Mouse (Mus musculus): ENCODE measurements around the gene Zic2. TPM values are rescaled to one million over a fixed set of nuclear protein-coding genes. Genes with fewer than 3 reads are reported as not detected.

The Zic2 gene
- polyA plus RNA-seq, 1 experiment from 2014 or later, result not detected

DNA sequence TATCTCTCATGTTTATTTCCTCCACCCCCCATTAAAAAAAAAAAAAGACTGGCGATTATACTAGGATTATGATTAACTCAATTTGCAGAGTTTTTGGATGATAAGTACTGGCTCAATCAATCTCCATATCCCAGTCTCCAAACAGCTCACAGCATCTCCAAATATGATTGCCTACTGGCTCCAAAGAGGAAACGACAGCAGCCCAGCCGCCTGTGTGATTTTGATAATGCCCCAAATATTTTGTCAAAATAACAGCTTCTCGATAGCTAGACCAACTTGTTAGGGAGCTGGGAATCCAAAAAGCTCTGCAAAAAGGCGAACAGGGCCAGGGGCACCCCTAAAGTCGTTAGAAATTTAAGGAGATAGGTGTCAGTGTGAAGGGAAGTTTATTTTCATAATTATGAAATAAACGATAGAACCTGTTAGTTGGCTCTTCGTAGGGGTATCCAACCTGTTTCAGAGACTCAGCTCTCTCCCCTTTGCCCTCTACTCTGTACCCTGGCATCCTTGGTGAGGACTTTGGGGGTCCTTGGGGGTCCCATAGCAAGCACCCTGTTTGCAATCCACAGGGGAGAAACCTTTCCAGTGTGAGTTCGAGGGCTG is 2.8 kb downstream of the Zic2 start:
- Histone ChIP-seq H3K4me3 (ENCODE audit: low read depth, low read length) (no peak overlapping the region), H3K4me2 (replicated peaks; ENCODE audit: low read depth, low read length) (no peak overlapping the region), H3K27ac (ENCODE audit: low read length) (no peak overlapping the region), H3K9ac (replicated peaks; ENCODE audit: low read depth, low read length) (no peak overlapping the region), H3K4me1 (ENCODE audit: control insufficient read depth, insufficient read depth, low read length) (peaks cover 16% of the 10 kb centered on the region), H3K36me3 (ENCODE audit: control insufficient read depth, insufficient read depth, low read length) (no peaks in the 10 kb centered on the region), H3K27me3 (ENCODE audit: control insufficient read depth, insufficient read depth, low read length) (peaks cover 72% of the 10 kb centered on the region), H3K9me3 (ENCODE audit: control insufficient read depth, low read depth, low read length) (no peaks in the 10 kb centered on the region)
- WGBS, result 4% methylated on average over 9 of the region's 9 CpGs
- no peak for ATAC-seq (ENCODE audit: insufficient number of reproducible peaks, insufficient read depth, low FRiP score, low read depth)

- no peak for ATAC-seq (ENCODE audit: insufficient number of reproducible peaks, insufficient read depth, low FRiP score, low read depth)
- no peak overlapping the region for H3K27ac ChIP-seq (ENCODE audit: low read length)
- H3K4me2 ChIP-seq (replicated peaks; ENCODE audit: low read depth, low read length), result no peak overlapping the region
- under 1% methylated on average over 22 of the region's 22 CpGs for WGBS
- peaks cover 72% of the 10 kb centered on the region for H3K27me3 ChIP-seq (ENCODE audit: control insufficient read depth, insufficient read depth, low read length)
- peaks cover 16% of the 10 kb centered on the region for H3K4me1 ChIP-seq (ENCODE audit: control insufficient read depth, insufficient read depth, low read length)
- no peaks in the 10 kb centered on the region for H3K9me3 ChIP-seq (ENCODE audit: control insufficient read depth, low read depth, low read length)
- no peak overlapping the region for H3K9ac ChIP-seq (replicated peaks; ENCODE audit: low read depth, low read length)
- no peaks in the 10 kb centered on the region for H3K36me3 ChIP-seq (ENCODE audit: control insufficient read depth, insufficient read depth, low read length)
- H3K4me3 ChIP-seq (ENCODE audit: low read depth, low read length), result no peak overlapping the region
Observed at GRCm38 (mm10) chr14:122478574-122479011, 3.4 kb downstream of the Zic2 start.

DNA sequence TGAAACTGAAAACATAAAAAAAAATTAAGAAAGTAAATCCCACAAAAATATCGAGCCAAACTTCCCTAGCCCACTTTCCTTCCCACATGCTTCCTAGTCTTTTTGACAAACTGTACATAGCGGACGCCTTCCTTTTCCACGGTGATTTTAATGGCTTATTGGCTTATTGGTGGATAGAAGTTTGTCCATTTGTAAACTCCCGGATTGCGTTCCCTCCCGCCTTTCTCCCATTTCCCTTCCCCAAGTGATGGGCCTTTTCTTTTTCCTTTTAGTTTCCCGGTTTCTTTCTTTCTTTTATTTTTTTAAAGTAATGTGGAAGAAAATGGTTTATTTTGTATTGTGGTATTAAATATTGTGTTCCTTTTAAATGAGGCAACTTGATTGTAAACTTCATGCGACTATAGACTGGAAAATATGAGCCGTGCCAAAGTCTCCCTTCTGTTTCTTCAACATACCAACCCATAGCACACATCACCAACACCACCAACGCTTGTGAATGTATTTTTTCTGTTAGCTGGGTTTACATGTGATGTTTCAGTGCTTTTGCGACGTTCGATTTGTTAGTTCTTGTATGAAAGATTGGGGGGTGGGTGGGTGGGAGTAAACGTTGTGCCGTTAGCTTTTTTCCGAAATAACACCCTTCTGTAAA is 4.3 kb downstream of the Zic2 start:
- ATAC-seq (ENCODE audit: insufficient number of reproducible peaks, insufficient read depth, low FRiP score, low read depth), result no peak
- H3K27me3 ChIP-seq (ENCODE audit: control insufficient read depth, insufficient read depth, low read length), result peaks cover 76% of the 10 kb centered on the region
- H3K9me3 ChIP-seq (ENCODE audit: control insufficient read depth, low read depth, low read length), result no peaks in the 10 kb centered on the region
- H3K36me3 ChIP-seq (ENCODE audit: control insufficient read depth, insufficient read depth, low read length), result no peaks in the 10 kb centered on the region
- no peak overlapping the region for H3K27ac ChIP-seq (ENCODE audit: low read length)
- H3K4me1 ChIP-seq (ENCODE audit: control insufficient read depth, insufficient read depth, low read length), result peaks cover 15% of the 10 kb centered on the region
- H3K4me2 ChIP-seq (replicated peaks; ENCODE audit: low read depth, low read length), result no peak overlapping the region
- no peak overlapping the region for H3K4me3 ChIP-seq (ENCODE audit: low read depth, low read length)
- WGBS, result 22% methylated on average over 17 of the region's 17 CpGs
- H3K9ac ChIP-seq (replicated peaks; ENCODE audit: low read depth, low read length), result no peak overlapping the region

GRCm38 (mm10) chr14:122480355-122480754 is 5.1 kb downstream of the Zic2 start:
- no peak overlapping the region for H3K9ac ChIP-seq (replicated peaks; ENCODE audit: low read depth, low read length)
- no peak overlapping the region for H3K4me3 ChIP-seq (ENCODE audit: low read depth, low read length)
- no peak overlapping the region for H3K27ac ChIP-seq (ENCODE audit: low read length)
- H3K4me2 ChIP-seq (replicated peaks; ENCODE audit: low read depth, low read length), result no peak overlapping the region
- no peak for ATAC-seq (ENCODE audit: insufficient number of reproducible peaks, insufficient read depth, low FRiP score, low read depth)
- no peaks in the 10 kb centered on the region for H3K36me3 ChIP-seq (ENCODE audit: control insufficient read depth, insufficient read depth, low read length)
- H3K27me3 ChIP-seq (ENCODE audit: control insufficient read depth, insufficient read depth, low read length), result peaks cover 76% of the 10 kb centered on the region
- H3K4me1 ChIP-seq (ENCODE audit: control insufficient read depth, insufficient read depth, low read length), result peaks cover 7% of the 10 kb centered on the region; the same call in 1 of the 2 replicates
- H3K9me3 ChIP-seq (ENCODE audit: control insufficient read depth, low read depth, low read length), result no peaks in the 10 kb centered on the region
- 5% methylated on average over 2 of the region's 2 CpGs for WGBS

- H3K36me3 ChIP-seq (ENCODE audit: control insufficient read depth, insufficient read depth, low read length), result no peaks in the 10 kb centered on the region
- peaks cover 72% of the 10 kb centered on the region for H3K27me3 ChIP-seq (ENCODE audit: control insufficient read depth, insufficient read depth, low read length)
- 2% methylated on average over 15 of the region's 15 CpGs for WGBS
- H3K4me3 ChIP-seq (ENCODE audit: low read depth, low read length), result no peak overlapping the region
- no peak for ATAC-seq (ENCODE audit: insufficient number of reproducible peaks, insufficient read depth, low FRiP score, low read depth)
- H3K4me2 ChIP-seq (replicated peaks; ENCODE audit: low read depth, low read length), result no peak overlapping the region
- no peak overlapping the region for H3K9ac ChIP-seq (replicated peaks; ENCODE audit: low read depth, low read length)
- H3K4me1 ChIP-seq (ENCODE audit: control insufficient read depth, insufficient read depth, low read length), result no peaks in the 10 kb centered on the region
- no peak overlapping the region for H3K27ac ChIP-seq (ENCODE audit: low read length)
- H3K9me3 ChIP-seq (ENCODE audit: control insufficient read depth, low read depth, low read length), result no peaks in the 10 kb centered on the region
Observed at GRCm38 (mm10) chr14:122481181-122481580, 5.9 kb downstream of the Zic2 start.

DNA sequence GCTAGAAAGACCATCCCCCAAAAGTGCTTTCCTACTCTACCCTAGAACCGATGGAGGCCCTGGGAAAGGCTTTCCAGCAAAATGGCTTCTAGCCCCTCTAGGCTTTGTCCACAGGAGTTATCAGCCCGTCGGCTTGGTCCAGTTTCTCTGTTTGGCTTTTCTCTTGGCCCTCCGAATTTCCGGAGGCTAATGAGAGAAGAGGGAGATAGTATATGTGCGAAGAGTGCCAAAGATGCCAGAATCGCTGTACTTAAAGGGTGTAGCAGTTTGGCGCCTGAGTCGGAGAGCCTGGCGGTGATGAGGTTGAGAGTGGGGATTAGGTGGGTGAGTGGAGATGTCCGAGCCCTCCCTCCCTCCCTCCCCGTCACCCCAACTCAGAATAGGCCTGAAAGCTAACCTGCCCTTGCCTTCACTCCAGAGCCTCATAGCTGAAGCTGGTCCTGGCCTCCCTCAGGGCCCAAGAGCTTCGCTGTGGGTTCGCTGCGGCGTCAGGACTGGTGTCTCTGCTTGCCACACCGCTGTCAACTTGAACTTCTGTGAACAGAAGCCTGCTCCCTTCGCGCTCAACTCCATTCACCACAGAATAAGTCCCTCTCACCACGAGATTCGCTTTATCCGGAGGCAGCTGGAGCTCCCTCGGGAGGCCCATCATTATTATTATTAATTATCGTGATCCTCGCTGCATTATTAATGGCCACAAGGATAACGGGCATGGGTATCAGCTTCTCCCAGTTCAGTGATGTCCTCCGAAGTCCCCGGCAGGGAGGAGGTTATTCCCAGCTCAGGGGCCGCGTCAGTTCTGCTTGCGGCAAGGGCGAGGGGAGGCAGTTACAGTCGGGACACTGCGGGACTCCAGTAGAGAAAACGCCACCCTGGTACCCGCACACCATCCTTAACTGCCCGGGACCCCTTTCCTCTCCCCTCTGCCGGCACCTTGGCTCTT is 7.1 kb downstream of the Zic2 start:
- Histone ChIP-seq H3K27ac (ENCODE audit: low read length) (no peak overlapping the region), H3K4me1 (ENCODE audit: control insufficient read depth, insufficient read depth, low read length) (no peaks in the 10 kb centered on the region), H3K9me3 (ENCODE audit: control insufficient read depth, low read depth, low read length) (no peaks in the 10 kb centered on the region), H3K36me3 (ENCODE audit: control insufficient read depth, insufficient read depth, low read length) (no peaks in the 10 kb centered on the region), H3K4me2 (replicated peaks; ENCODE audit: low read depth, low read length) (no peak overlapping the region), H3K27me3 (ENCODE audit: control insufficient read depth, insufficient read depth, low read length) (peaks cover 71% of the 10 kb centered on the region), H3K4me3 (ENCODE audit: low read depth, low read length) (no peak overlapping the region), H3K9ac (replicated peaks; ENCODE audit: low read depth, low read length) (no peak overlapping the region)
- ATAC-seq (ENCODE audit: insufficient number of reproducible peaks, insufficient read depth, low FRiP score, low read depth), result no peak
- under 1% methylated on average over 37 of the region's 38 CpGs for WGBS

- ATAC-seq (ENCODE audit: insufficient number of reproducible peaks, insufficient read depth, low FRiP score, low read depth), result no peak
- 6% methylated on average over 5 of the region's 5 CpGs for WGBS
- peaks cover 76% of the 10 kb centered on the region for H3K27me3 ChIP-seq (ENCODE audit: control insufficient read depth, insufficient read depth, low read length)
Observed at GRCm38 (mm10) chr14:122483024-122483385, 7.8 kb downstream of the Zic2 start.

GRCm38 (mm10) chr14:122483556-122484421 is 8.6 kb downstream of the Zic2 start:
- H3K4me3 ChIP-seq (ENCODE audit: low read depth, low read length), result no peak overlapping the region
- H3K27ac ChIP-seq (ENCODE audit: low read length), result no peak overlapping the region
- no peak overlapping the region for H3K9ac ChIP-seq (replicated peaks; ENCODE audit: low read depth, low read length)
- no peaks in the 10 kb centered on the region for H3K4me1 ChIP-seq (ENCODE audit: control insufficient read depth, insufficient read depth, low read length)
- no peak for ATAC-seq (ENCODE audit: insufficient number of reproducible peaks, insufficient read depth, low FRiP score, low read depth)
- H3K27me3 ChIP-seq (ENCODE audit: control insufficient read depth, insufficient read depth, low read length), result peaks cover 69% of the 10 kb centered on the region
- H3K36me3 ChIP-seq (ENCODE audit: control insufficient read depth, insufficient read depth, low read length), result no peaks in the 10 kb centered on the region
- H3K9me3 ChIP-seq (ENCODE audit: control insufficient read depth, low read depth, low read length), result no peaks in the 10 kb centered on the region
- H3K4me2 ChIP-seq (replicated peaks; ENCODE audit: low read depth, low read length), result no peak overlapping the region
- 2% methylated on average over 18 of the region's 18 CpGs for WGBS

More at GRCm38 (mm10) chr14:122483024-122483385, 7.8 kb downstream of the Zic2 start:
- no peaks in the 10 kb centered on the region for H3K36me3 ChIP-seq (ENCODE audit: control insufficient read depth, insufficient read depth, low read length)
- no peak overlapping the region for H3K4me2 ChIP-seq (replicated peaks; ENCODE audit: low read depth, low read length)
- H3K9ac ChIP-seq (replicated peaks; ENCODE audit: low read depth, low read length), result no peak overlapping the region
- H3K4me3 ChIP-seq (ENCODE audit: low read depth, low read length), result no peak overlapping the region
- H3K4me1 ChIP-seq (ENCODE audit: control insufficient read depth, insufficient read depth, low read length), result no peaks in the 10 kb centered on the region
- no peak overlapping the region for H3K27ac ChIP-seq (ENCODE audit: low read length)
- H3K9me3 ChIP-seq (ENCODE audit: control insufficient read depth, low read depth, low read length), result no peaks in the 10 kb centered on the region

All from stomach, embryonic 14.5 days (tissue).